Mouse (Mus musculus) lung, postnatal 0 days (tissue): ENCODE measurements around the gene Col4a4.
A peak's percentile ranks its signal among the peaks of the same experiment; 100 is the strongest.

ENCODE experiments used
- CTCF ChIP-seq: IDR thresholded peaks from 2 replicates; pipeline ENCODE4 v1.5.1; 2016; ENCODE audit warnings: antibody characterized with exemption, mild to moderate bottlenecking
- EP300 ChIP-seq: IDR thresholded peaks from 2 replicates; pipeline ENCODE4 v1.6.1; 2016; ENCODE audit warnings: antibody characterized with exemption, mild to moderate bottlenecking, control low read depth

- TF ChIP-seq EP300 (peak; percentile 67), CTCF (no peak)
Observed at GRCm38 (mm10) chr1:82569405-82569804, 17.2 kb downstream of the Col4a4 start.
